ENCODE assay signal across 12 mouse cellular contexts in the genomic region with DNA sequence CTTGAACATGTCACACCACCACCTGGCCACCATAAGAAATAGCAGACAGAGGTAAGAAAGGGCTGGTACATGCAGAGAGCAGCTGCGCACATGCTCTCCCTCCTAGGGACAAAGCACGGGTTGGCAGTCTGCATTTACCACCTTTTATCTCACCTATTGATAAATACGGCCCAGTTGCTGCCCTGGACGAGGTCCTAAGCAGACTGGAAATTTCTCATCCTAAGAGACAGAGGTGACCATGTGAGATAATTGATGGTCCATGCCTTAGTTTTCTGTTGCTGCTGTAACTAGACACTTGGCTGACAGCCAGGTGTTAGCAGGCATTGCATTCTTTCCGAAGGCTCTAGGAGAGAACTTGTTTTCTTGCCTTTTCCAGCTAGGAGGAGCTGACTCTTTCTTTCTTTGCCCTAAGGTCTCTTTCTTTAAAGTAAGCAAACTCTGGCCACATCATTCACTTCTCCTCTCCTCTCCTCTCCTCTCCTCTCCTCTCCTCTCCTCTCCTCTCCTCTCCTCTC.
A peak's percentile ranks its signal among the peaks of the same experiment; 100 is the strongest.
DNase-seq lines count a peak whose midpoint lies in the region; ATAC-seq lines count a peak whose summit lies in the region.
"Had no signal": no experiment of that assay in that cellular context is flagged by ENCODE, and none has a peak within 500 bp of the region (broad histone marks: within the 10 kb centered on the region; RNA-seq: fewer than 3 reads in every experiment).

No protein-coding gene starts in this region.

- no peak overlapping the region for H3K4me3 ChIP-seq in hindbrain, embryonic 14.5 days (replicated peaks; ENCODE audit: low read length)
- no peak overlapping the region for H3K4me3 ChIP-seq in hindbrain, embryonic 11.5 days (ENCODE audit: low read depth, low read length)
- H3K4me3 ChIP-seq: hindbrain, embryonic 15.5 days; midbrain, embryonic 10.5 days; neural tube, embryonic 13.5 days had no signal

- H3K4me2 ChIP-seq in hindbrain, embryonic 14.5 days (replicated peaks): no peak overlapping the region
- H3K4me2 ChIP-seq in hindbrain, embryonic 11.5 days (replicated peaks; ENCODE audit: low read depth, low read length): no peak overlapping the region
- H3K4me2 ChIP-seq: hindbrain, embryonic 15.5 days; neural tube, embryonic 13.5 days had no signal

- no peak overlapping the region for H3K27ac ChIP-seq in hindbrain, embryonic 14.5 days
- H3K27ac ChIP-seq in hindbrain, embryonic 11.5 days (ENCODE audit: low read depth, low read length): no peak overlapping the region
- H3K27ac ChIP-seq: hindbrain, embryonic 15.5 days; midbrain, embryonic 10.5 days; neural tube, embryonic 13.5 days had no signal

- no peaks in the 10 kb centered on the region for H3K27me3 ChIP-seq in hindbrain, embryonic 14.5 days (ENCODE audit: control insufficient read depth, insufficient read depth, low read length)
- H3K27me3 ChIP-seq in hindbrain, embryonic 11.5 days (ENCODE audit: control insufficient read depth, insufficient read depth, low read length): no peaks in the 10 kb centered on the region
- H3K27me3 ChIP-seq: neural tube, embryonic 13.5 days had no signal

- H3K4me1 ChIP-seq in hindbrain, embryonic 14.5 days (replicated peaks; ENCODE audit: control insufficient read depth, insufficient read depth, low read length): no peaks in the 10 kb centered on the region
- no peaks in the 10 kb centered on the region for H3K4me1 ChIP-seq in hindbrain, embryonic 11.5 days (replicated peaks; ENCODE audit: control insufficient read depth, insufficient read depth, low read length)
- H3K4me1 ChIP-seq: hindbrain, embryonic 15.5 days had no signal

- no peaks in the 10 kb centered on the region for H3K36me3 ChIP-seq in hindbrain, embryonic 14.5 days (replicated peaks; ENCODE audit: control insufficient read depth, insufficient read depth)
- H3K36me3 ChIP-seq in hindbrain, embryonic 11.5 days (ENCODE audit: control insufficient read depth, insufficient read depth, low read length): no peaks in the 10 kb centered on the region
- H3K36me3 ChIP-seq: hindbrain, embryonic 15.5 days; midbrain, embryonic 10.5 days; neural tube, embryonic 13.5 days had no signal

- peak; percentile 33 to 38 for DNase-seq in cerebellum, postnatal 10 days
- DNase-seq in hindbrain, embryonic 14.5 days (ENCODE audit: low spot score): peak; percentile 47
- no peak for DNase-seq in hindbrain, embryonic 11.5 days (ENCODE audit: low spot score)
- DNase-seq in ovary, postnatal 14 days (ENCODE audit: low spot score): peak; percentile 1
- DNase-seq in ovary, postnatal 36 days (ENCODE audit: low spot score): no peak
- DNase-seq in lung, postnatal 36 days: peak; percentile 6
- DNase-seq in urinary bladder, postnatal 10 days (ENCODE audit: low spot score): no peak
- DNase-seq: right cerebral cortex, postnatal 4 days had no signal

- 51% methylated on average over 5 of the region's 5 CpGs for WGBS in hindbrain, embryonic 14.5 days
- WGBS in hindbrain, embryonic 11.5 days: 76% methylated on average over 5 of the region's 5 CpGs

- H3K9ac ChIP-seq in hindbrain, embryonic 14.5 days: no peak overlapping the region
- no peak overlapping the region for H3K9ac ChIP-seq in hindbrain, embryonic 11.5 days (ENCODE audit: low read depth, low read length)
- H3K9ac ChIP-seq: hindbrain, embryonic 15.5 days; neural tube, embryonic 13.5 days had no signal

- no peak for ATAC-seq in cerebellum, adult (ENCODE audit: insufficient number of reproducible peaks, low FRiP score, low TSS enrichment)
- ATAC-seq in hindbrain, embryonic 14.5 days (ENCODE audit: low FRiP score): no peak
- no peak for ATAC-seq in hindbrain, embryonic 11.5 days (ENCODE audit: low FRiP score)

- no peaks in the 10 kb centered on the region for H3K9me3 ChIP-seq in hindbrain, embryonic 14.5 days (ENCODE audit: control insufficient read depth, low read length)
- H3K9me3 ChIP-seq in hindbrain, embryonic 11.5 days (ENCODE audit: control insufficient read depth, low read length): no peaks in the 10 kb centered on the region
- H3K9me3 ChIP-seq: hindbrain, embryonic 15.5 days; midbrain, embryonic 10.5 days; neural tube, embryonic 13.5 days had no signal

Comparison
In these comparisons a context has a peak if more than half of its experiments do, and no peak if none do; other contexts are left out.
1. DNase-seq: peak in cerebellum, postnatal 10 days (2 of 2), hindbrain, embryonic 14.5 days (single experiment), ovary, postnatal 14 days (single experiment) and lung, postnatal 36 days (single experiment); none in hindbrain, embryonic 11.5 days (single experiment), ovary, postnatal 36 days (single experiment) and urinary bladder, postnatal 10 days (single experiment).